Mouse (Mus musculus) liver, embryonic 13.5 days (tissue): ENCODE data around the gene Ocel1. TPM values are rescaled to one million over a fixed set of nuclear protein-coding genes. Genes with fewer than 3 reads are reported as not detected.

Experiments
- ATAC-seq: fragments of 200-750 bp; cut with Nextera tagmentation; 2 replicates; pipeline ENCODE4 v1.8.0; 2017; ENCODE audit warnings: low read depth, mild to moderate bottlenecking, moderate number of reproducible peaks, moderate library complexity
- DNase-seq: peaks from one replicate; pipeline ENCODE4 v3.0.0; 2022
- H3K27ac ChIP-seq: fragments of 300-500 bp; sonication (generic); 2 replicates; pipeline ENCODE4 v1.5.1; 2015; ENCODE audit warnings: moderate library complexity, mild to moderate bottlenecking, inconsistent platforms
- H3K27me3 ChIP-seq: fragments of 300-500 bp; sonication (generic); 2 replicates; pipeline ENCODE4 v1.6.1; 2015; ENCODE audit warnings: mild to moderate bottlenecking, inconsistent platforms
- H3K36me3 ChIP-seq: fragments of 300-500 bp; sonication (generic); 2 replicates; pipeline ENCODE4 v1.6.1; 2015; ENCODE audit warnings: mild to moderate bottlenecking, inconsistent platforms
- H3K4me1 ChIP-seq: fragments of 300-500 bp; sonication (generic); replicated peaks from 2 replicates; pipeline ENCODE4 v1.6.1; 2015; ENCODE audit warnings: inconsistent platforms
- H3K4me2 ChIP-seq: fragments of 300-500 bp; sonication (generic); 2 replicates; pipeline ENCODE4 v1.6.1; 2015; ENCODE audit warnings: inconsistent platforms, mild to moderate bottlenecking, moderate library complexity
- H3K4me3 ChIP-seq: fragments of 300-500 bp; sonication (generic); replicated peaks from 2 replicates; pipeline ENCODE4 v1.5.1; 2015; ENCODE audit warnings: mild to moderate bottlenecking, inconsistent platforms
- H3K9ac ChIP-seq: fragments of 300-500 bp; sonication (generic); 2 replicates; pipeline ENCODE4 v1.6.1; 2015; ENCODE audit warnings: mild to moderate bottlenecking, inconsistent platforms
- H3K9me3 ChIP-seq: fragments of 300-500 bp; sonication (generic); replicated peaks from 2 replicates; pipeline ENCODE4 v1.6.1; 2016; ENCODE audit warnings: inconsistent platforms
- WGBS: fragments of 180-500 bp; shearing (Covaris S2); methylation state at CpG from one replicate; pipeline ENCODE4 v1.1.7; 2015; ENCODE audit not compliant: insufficient replicate concordance; 5-methylcytosine and 5-hydroxymethylcytosine counted together
- polyA plus RNA-seq: library from polyadenylated mRNA; unstranded; fragments of >200 nt; fragmentation: Nextera tagmentation; extraction: Ambion mirVana; gene quantifications from 2 replicates; pipeline ENCODE4 v1.2.1, GENCODE M21; 2015

Ocel1 gene
- polyA plus RNA-seq, 1 experiment from 2014 or later: 4.3 TPM

DNA sequence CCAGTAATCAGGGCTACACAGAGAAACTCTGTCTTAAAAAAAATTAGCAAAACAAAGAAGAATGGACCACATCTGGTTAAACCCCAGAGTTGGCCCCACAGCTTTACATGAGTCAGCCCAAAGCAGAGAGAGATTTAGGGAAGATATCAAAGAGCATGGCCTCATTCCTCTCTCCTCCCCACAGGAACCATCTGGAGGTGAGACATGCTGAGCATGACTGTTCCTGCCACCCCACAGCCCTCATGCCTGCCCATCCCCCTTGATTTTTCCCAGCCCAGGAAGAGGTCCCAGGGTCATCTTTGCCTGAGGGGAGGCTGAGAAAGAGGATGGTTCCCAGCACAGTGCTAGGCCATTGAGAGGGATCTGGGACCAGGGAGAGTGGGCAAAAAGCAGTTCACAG, 2.7 kb upstream of the Ocel1 start:
- DNase-seq: no peak
- Histone ChIP-seq H3K4me3 (peak overlapping the region; percentile 65), H3K36me3 (peaks cover 21% of the 10 kb centered on the region), H3K4me2 (peak overlapping the region; percentile 93), H3K27me3 (no peaks in the 10 kb centered on the region), H3K4me1 (peaks cover 54% of the 10 kb centered on the region), H3K9me3 (no peaks in the 10 kb centered on the region), H3K27ac (peak overlapping the region; percentile 87; the same call in 1 of the 2 replicates), H3K9ac (peak overlapping the region; percentile 81)
- ATAC-seq: no peak

DNA sequence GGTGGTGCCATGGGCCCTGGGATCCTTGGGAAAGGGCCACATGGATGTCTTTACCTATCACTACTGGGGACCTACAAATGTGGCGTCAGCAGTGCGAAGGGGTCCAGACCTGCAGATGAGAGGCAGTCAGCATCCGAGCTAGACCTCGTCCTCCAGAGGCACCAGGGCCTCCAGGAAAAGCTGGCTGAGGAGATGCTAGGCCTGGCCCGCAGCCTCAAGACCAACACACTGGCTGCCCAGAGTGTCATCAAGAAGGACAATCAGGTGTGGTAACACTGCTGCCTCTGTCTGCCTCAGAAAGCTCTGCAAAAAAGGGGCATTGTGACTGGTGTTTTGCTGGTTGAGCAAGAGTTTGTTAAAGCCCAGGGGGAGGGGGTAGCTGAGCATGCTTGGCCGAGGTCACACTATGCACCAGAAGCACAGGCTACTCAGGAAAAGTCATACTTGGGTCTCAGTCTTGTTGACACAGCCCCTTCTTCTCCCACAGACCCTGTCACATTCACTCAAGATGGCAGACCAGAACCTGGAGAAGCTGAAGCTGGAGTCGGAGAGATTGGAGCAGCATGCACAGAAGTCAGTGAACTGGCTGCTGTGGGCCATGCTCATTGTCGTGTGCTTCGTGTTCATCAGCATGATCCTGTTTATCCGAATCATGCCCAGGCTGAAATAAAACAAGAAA, 1.9 kb upstream of the Ocel1 start:
- Histone ChIP-seq H3K9ac (peak overlapping the region; percentile 81; the same call in 1 of the 2 replicates), H3K9me3 (no peaks in the 10 kb centered on the region), H3K27ac (peak overlapping the region; percentile 87), H3K27me3 (no peaks in the 10 kb centered on the region), H3K4me2 (peak overlapping the region; percentile 93; the same call in 1 of the 2 replicates), H3K4me3 (no peak overlapping the region), H3K36me3 (peaks cover 29% of the 10 kb centered on the region), H3K4me1 (peaks cover 54% of the 10 kb centered on the region)
- 85% methylated on average over 10 of the region's 10 CpGs for WGBS
- no peak for DNase-seq
- ATAC-seq: no peak

DNA sequence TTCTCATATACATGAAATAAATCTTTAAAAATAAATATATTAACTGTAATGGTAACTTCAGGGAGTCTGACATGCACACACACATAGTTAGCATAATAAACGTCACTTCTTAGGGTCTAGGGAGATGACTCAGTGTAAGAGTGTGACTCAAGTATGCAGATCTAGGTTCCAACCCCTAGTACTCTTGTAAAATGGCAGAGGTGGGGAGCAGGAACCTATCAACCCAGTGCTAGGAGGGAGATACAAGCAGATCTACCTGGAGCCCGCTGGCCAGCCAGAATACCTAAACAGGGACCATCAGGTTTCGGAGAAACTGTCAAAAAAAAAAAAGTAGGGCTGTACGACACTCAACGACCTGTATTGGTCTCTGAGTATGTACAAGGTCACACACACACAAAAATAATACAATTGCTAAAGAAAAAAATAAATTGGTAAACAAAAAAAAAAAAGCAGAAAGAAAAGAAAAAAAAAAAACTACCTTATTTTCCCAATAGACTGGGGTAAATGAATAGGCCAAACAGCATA, 325 bp upstream of the Ocel1 start:
- H3K27ac ChIP-seq: peak overlapping the region; percentile 73
- H3K9ac ChIP-seq: peak overlapping the region; percentile 81
- H3K27me3 ChIP-seq: peaks cover 1% of the 10 kb centered on the region; the same call in 1 of the 2 replicates
- DNase-seq: no peak
- H3K4me1 ChIP-seq: peaks cover 69% of the 10 kb centered on the region
- H3K9me3 ChIP-seq: no peaks in the 10 kb centered on the region
- H3K4me3 ChIP-seq: peak overlapping the region; percentile 79
- peaks cover 34% of the 10 kb centered on the region for H3K36me3 ChIP-seq
- 13% methylated on average over 5 of the region's 5 CpGs for WGBS
- no peak for ATAC-seq
- H3K4me2 ChIP-seq: peak overlapping the region; percentile 70

DNA sequence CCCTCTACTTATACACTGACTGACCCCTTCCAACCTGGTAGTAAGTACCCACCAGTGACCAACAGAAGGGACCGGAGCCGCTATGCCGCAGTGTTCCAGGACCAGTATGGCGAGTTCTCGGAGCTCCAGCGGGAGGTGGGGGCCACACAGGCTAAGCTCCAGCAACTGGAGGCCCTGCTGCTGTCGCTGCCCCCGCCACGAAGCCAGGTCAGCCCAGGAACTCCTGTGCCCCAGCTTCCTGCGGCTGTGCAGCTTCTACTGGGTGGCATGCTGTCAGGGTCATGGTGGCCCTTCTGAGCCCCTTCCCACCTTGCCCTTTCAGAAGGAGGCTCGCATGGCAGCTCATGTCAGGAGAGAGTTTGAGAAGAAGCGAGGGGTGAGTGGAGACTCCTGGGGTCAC, 1.3 kb downstream of the Ocel1 start:
- WGBS: 87% methylated on average over 12 of the region's 12 CpGs
- peaks cover 41% of the 10 kb centered on the region for H3K36me3 ChIP-seq
- H3K27me3 ChIP-seq: peaks cover 18% of the 10 kb centered on the region
- H3K27ac ChIP-seq: no peak overlapping the region
- H3K9me3 ChIP-seq: no peaks in the 10 kb centered on the region
- no peak overlapping the region for H3K9ac ChIP-seq
- peaks cover 76% of the 10 kb centered on the region for H3K4me1 ChIP-seq
- no peak overlapping the region for H3K4me3 ChIP-seq
- no peak for DNase-seq
- no peak for ATAC-seq
- H3K4me2 ChIP-seq: peak overlapping the region; percentile 70; the same call in 1 of the 2 replicates

DNA sequence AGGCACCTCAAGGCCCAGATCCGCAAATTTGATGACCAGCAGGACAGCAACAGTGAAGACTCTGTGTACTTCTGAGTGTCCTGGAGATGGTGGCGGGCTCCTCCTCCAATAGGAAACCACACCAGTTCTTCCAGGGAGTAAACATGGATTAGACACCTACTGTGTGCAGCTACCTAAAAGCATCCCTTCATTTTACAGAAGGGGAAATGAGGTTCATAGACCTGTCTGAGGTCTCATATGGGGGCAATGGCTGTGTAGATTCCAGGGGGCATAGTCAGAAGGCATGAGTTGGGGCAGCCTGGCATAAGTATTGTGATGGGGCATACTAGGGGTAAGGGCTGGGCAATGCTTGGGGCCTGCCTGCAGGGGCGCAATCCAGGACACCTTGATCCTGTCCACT, 1.9 kb downstream of the Ocel1 start:
- H3K9ac ChIP-seq: no peak overlapping the region
- H3K4me1 ChIP-seq: peaks cover 76% of the 10 kb centered on the region
- no peak overlapping the region for H3K4me3 ChIP-seq
- 83% methylated on average over 3 of the region's 3 CpGs for WGBS
- H3K4me2 ChIP-seq: no peak overlapping the region
- H3K36me3 ChIP-seq: peaks cover 47% of the 10 kb centered on the region
- no peak for DNase-seq
- no peak for ATAC-seq
- H3K9me3 ChIP-seq: no peaks in the 10 kb centered on the region
- no peak overlapping the region for H3K27ac ChIP-seq
- H3K27me3 ChIP-seq: peaks cover 23% of the 10 kb centered on the region

DNA sequence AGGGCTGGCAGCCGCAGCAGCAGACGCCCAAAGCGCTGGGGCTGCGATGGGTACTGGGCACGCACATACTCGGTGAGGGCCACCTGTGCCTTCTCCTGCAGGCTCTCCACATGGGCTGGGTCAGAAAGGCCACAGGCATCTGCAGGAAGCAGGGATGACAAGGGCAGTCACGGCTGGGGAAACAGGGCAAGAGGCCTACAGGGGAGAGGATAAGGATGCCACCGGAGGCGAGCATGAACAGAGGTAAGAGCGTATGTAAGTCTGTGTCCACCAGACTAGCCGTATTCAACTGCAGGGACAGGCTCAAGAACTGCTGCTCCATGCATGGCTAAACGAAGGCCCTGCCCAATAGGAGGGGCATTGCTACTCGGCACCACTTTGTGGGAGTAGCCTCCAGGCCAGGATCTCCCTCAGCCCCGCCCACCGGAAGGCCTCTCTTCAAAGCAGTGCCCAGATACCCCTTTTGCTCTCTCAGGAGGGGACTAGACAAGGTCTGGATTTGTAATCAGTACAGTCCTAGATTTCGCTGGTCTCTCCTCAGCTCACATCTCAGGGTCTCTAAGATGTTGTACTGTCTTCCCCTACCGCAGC, 3.6 kb downstream of the Ocel1 start:
- Histone ChIP-seq H3K9me3 (no peaks in the 10 kb centered on the region), H3K36me3 (peaks cover 34% of the 10 kb centered on the region), H3K9ac (no peak overlapping the region), H3K4me1 (peaks cover 76% of the 10 kb centered on the region), H3K27me3 (peaks cover 39% of the 10 kb centered on the region), H3K27ac (peak overlapping the region; percentile 24; the same call in 1 of the 2 replicates), H3K4me3 (no peak overlapping the region), H3K4me2 (no peak overlapping the region)
- WGBS: 68% methylated on average over 17 of the region's 17 CpGs
- DNase-seq: no peak
- no peak for ATAC-seq

DNA sequence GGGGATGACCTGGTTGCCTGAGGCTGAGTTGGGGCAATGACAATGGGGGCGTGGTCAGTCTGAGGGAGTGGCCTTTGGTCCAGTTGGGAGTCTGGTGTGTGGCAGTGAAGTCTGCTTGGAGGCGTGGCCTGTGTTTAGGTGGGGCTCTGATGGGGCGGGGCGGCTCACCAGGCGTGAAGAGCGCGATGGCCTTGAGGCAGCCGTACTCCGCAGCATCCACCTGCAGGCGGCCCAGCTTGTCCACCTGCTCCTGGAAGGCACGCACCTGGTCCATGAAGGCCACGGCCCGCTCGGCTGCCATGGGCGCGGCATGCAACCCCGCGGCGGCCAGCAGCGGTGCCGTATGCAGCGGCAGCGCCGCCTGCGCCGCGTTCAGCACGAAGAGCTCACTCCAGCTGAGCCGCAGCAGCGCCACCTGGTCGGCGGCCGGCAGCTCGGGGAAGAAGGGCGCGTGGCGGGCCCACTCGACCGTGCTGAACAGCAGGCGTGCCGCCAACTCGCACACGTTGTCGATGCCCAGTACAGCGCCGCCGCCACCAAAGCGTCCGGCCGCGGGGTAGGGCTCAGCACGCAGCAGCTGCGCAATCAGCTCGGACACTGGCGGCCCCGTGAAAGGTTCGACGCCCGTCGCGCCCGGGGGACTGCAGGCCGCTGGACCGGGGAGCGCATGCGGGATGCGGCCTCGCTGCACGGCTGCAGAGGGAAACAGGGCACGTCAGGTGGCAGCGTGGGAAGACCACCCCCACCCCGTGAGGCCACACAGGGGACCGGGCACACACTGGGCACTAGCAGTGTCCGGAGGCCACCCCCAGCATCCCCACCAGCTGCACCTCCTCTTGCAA, 4.7 kb downstream of the Ocel1 start:
- Histone ChIP-seq H3K27ac (peak overlapping the region; percentile 51; the same call in 1 of the 2 replicates), H3K4me3 (peak overlapping the region; percentile 44), H3K4me2 (peak overlapping the region; percentile 75), H3K9ac (peak overlapping the region; percentile 42; the same call in 1 of the 2 replicates), H3K9me3 (no peaks in the 10 kb centered on the region), H3K36me3 (peaks cover 31% of the 10 kb centered on the region), H3K27me3 (peaks cover 50% of the 10 kb centered on the region), H3K4me1 (peaks cover 74% of the 10 kb centered on the region)
- ATAC-seq (peak; percentile 15), DNase-seq (peak; percentile 73)
- 13% methylated on average over 74 of the region's 74 CpGs for WGBS

DNA sequence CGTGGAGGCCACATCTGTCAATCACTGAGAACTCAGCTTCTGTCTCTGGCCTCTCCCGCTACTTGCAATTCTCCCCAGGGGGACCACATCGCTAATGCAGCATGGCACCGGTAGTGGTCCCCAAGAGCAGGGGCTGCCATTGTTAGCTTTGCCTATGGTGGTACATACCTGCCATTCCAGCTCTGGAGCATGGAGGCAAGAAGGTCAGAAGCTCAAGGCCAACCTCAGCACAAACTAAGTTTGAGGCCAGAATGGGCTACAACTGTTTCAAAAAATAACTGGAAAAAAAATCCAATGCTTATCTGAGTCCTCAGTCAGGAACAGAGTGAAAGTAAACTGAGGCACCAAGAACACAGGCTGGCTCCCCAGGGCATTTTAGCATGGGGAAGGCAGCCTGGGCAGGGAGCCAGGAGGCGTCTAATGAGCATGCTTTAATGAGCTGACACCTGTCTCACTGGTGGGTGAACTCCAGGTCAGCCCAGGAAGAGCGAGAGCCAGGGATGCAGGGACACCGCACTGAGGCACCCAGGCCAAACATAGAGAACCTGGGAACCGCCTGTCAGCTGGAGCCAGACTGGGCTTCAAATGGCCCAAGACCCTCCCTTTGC, 5.4 kb downstream of the Ocel1 start:
- no peak for DNase-seq
- peaks cover 31% of the 10 kb centered on the region for H3K36me3 ChIP-seq
- peak overlapping the region; percentile 42; the same call in 1 of the 2 replicates for H3K9ac ChIP-seq
- peaks cover 57% of the 10 kb centered on the region for H3K27me3 ChIP-seq
- peaks cover 80% of the 10 kb centered on the region for H3K4me1 ChIP-seq
- H3K4me3 ChIP-seq: peak overlapping the region; percentile 44
- H3K9me3 ChIP-seq: no peaks in the 10 kb centered on the region
- no peak for ATAC-seq
- peak overlapping the region; percentile 75 for H3K4me2 ChIP-seq
- WGBS: 58% methylated on average over 8 of the region's 8 CpGs
- no peak overlapping the region for H3K27ac ChIP-seq

DNA sequence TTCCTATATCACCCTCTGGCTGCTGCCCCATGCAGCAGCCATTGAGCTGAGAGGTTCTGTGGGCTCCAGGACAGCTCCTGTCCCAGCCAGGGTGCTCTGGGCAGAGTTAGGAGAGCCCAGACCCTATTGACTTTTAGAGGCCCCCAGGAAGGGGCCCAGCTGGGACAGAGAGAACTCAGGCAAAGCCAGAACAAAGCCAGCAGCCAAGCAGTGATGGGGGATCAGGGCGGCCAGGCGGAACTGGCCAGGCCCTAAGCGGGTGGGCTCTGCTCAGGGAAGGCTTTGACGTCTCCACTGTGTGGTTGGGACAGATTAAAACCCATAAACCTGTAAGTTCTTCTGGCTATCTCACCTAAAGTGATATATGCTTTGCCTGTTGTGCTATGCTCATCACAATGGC, 7.9 kb downstream of the Ocel1 start:
- H3K9me3 ChIP-seq: no peaks in the 10 kb centered on the region
- WGBS: 69% methylated on average over 4 of the region's 4 CpGs
- H3K4me3 ChIP-seq: peak overlapping the region; percentile 68; the same call in 1 of the 2 replicates
- H3K4me2 ChIP-seq: peak overlapping the region; percentile 84
- peaks cover 80% of the 10 kb centered on the region for H3K27me3 ChIP-seq
- no peak for ATAC-seq
- H3K36me3 ChIP-seq: peaks cover 20% of the 10 kb centered on the region
- no peak overlapping the region; the same call in 1 of the 2 replicates for H3K9ac ChIP-seq
- H3K4me1 ChIP-seq: peaks cover 85% of the 10 kb centered on the region
- H3K27ac ChIP-seq: no peak overlapping the region
- no peak for DNase-seq

DNA sequence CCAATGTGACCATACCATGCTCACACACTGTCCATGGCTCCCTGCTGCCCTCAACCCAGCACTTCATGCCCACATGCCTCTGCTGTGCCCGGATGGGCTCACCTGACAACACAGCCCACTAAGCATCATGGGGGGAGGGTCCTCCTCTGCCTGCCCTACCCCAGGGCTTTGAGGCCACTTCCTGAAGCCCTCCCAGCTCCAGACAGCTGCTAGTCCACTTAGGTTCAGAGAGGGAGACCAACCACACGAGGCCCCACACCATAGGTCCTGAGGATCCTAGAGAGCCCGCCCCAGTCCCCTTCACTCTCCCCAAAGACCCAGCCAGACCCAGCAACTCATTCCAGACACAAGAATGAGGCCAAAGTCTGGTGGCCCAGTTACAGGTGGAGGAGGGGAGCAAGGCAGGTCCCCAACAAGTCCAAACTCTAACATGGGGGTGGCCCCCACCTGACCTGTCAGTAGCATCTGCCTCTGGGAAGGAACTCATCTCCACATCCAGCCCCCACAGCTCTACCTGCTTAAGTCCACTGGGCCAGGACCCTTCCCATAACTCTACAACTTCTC, 8.5 kb downstream of the Ocel1 start:
- peaks cover 82% of the 10 kb centered on the region for H3K4me1 ChIP-seq
- peak overlapping the region; percentile 77 for H3K9ac ChIP-seq
- H3K27me3 ChIP-seq: peaks cover 80% of the 10 kb centered on the region
- 57% methylated on average over 3 of the region's 3 CpGs for WGBS
- peak overlapping the region; percentile 68 for H3K4me3 ChIP-seq
- peaks cover 14% of the 10 kb centered on the region; the same call in 1 of the 2 replicates for H3K36me3 ChIP-seq
- H3K27ac ChIP-seq: peak overlapping the region; percentile 53
- no peaks in the 10 kb centered on the region for H3K9me3 ChIP-seq
- DNase-seq: no peak
- peak overlapping the region; percentile 84 for H3K4me2 ChIP-seq
- ATAC-seq: no peak
